Comparison of ENCODE assay signal across 8 mouse cellular contexts in genomic region chr14:31781309-31782049, GRCm38 (mm10). TPM values are rescaled to one million over a fixed set of nuclear protein-coding genes. Genes with fewer than 3 reads are reported as not detected.
A peak's percentile ranks its signal among the peaks of the same experiment; 100 is the strongest.
DNase-seq lines count a peak whose midpoint lies in the region; ATAC-seq and TF ChIP-seq lines count a peak whose summit lies in the region.

No protein-coding gene starts in this region.

- H3K4me1 ChIP-seq in testis, adult 2 months (ENCODE audit: control insufficient read depth, insufficient read depth, low read length): no peaks in the 10 kb centered on the region
- peaks cover 31% of the 10 kb centered on the region for H3K4me1 ChIP-seq in midbrain, embryonic 10.5 days

- intact Hi-C loops in left cerebral cortex, postnatal 36 days (cut with DNase I): loop anchor here (2.0 kb wide), 1 partner anchor 119 kb away; no protein-coding TSS in a partner anchor

- ATAC-seq in inflammation-experienced regulatory T-cells, adult 6 months: peak; percentile 79

- no peaks in the 10 kb centered on the region for H3K36me3 ChIP-seq in testis, adult 2 months (ENCODE audit: control insufficient read depth, insufficient read depth, low read length)
- 0 out of 2 replicates have a peak, but pooled peaks cover 2% of the 10 kb centered on the region for H3K36me3 ChIP-seq in midbrain, embryonic 10.5 days

- H3K9me3 ChIP-seq in midbrain, embryonic 10.5 days (replicated peaks): no peaks in the 10 kb centered on the region

- no peak for DNase-seq in testis, postnatal 14 days (ENCODE audit: low spot score)
- DNase-seq in embryo, embryonic 10 days (ENCODE audit: low spot score): peak; percentile 39
- DNase-seq in gastrocnemius, adult 8-10 months (ENCODE audit: low spot score in 2 of 2): peak; percentile 20 to 22
- DNase-seq in left cerebral cortex, postnatal 36 days (ENCODE audit: low spot score in 2 of 2): peak; percentile 56 to 59
- DNase-seq in midbrain, embryonic 10.5 days (ENCODE audit: low spot score): peak; percentile 38
- DNase-seq in spleen, postnatal 10 days (ENCODE audit: low spot score in 2 of 2): peak; percentile 47 to 50

- no peak for TF ChIP-seq POLR2A in testis, adult 2 months (IDR thresholded peaks at IDR 0.05; ENCODE audit: control insufficient read depth, low read depth, low read length)

- no peak for TF ChIP-seq CTCF in testis, adult 2 months (IDR thresholded peaks at IDR 0.05; ENCODE audit: control insufficient read depth, insufficient read depth, insufficient replicate concordance, low read depth, low read length)

- H3K27me3 ChIP-seq in testis, adult 2 months (ENCODE audit: control insufficient read depth, insufficient read depth, low read length): no peaks in the 10 kb centered on the region
- H3K27me3 ChIP-seq in midbrain, embryonic 10.5 days (ENCODE audit: low read depth, poor library complexity, severe bottlenecking): no peaks in the 10 kb centered on the region

- peak overlapping the region; percentile 47; the same call in 1 of the 2 replicates for H3K27ac ChIP-seq in testis, adult 2 months (ENCODE audit: control insufficient read depth, insufficient read depth, low read depth, low read length)
- H3K27ac ChIP-seq in midbrain, embryonic 10.5 days (replicated peaks): peak overlapping the region; percentile 79

- H3K4me3 ChIP-seq in testis, adult 2 months (ENCODE audit: control insufficient read depth, low read depth, low read length): peak overlapping the region; percentile 31
- H3K4me3 ChIP-seq in midbrain, embryonic 10.5 days: peak overlapping the region; percentile 38

- 30% methylated on average over 11 of the region's 11 CpGs for whole genome bisulfite sequencing in midbrain, embryonic 10.5 days

RNA-seq across cellular contexts. Expression of gene Ankrd28, which starts 49.0 kb away (rescaled TPM):
- 20.9 and 25.7 TPM in 2 replicates for polyA plus RNA-seq in testis, adult 2 months (2012; rRNA removed)
- 10 to 100 TPM; 46.0 to 65.1 (median 49.5) TPM for total RNA-seq in gastrocnemius, adult 8-10 months (2022)
- polyA plus RNA-seq in inflammation-experienced regulatory T-cells, adult 6 months (2017; shearing (Covaris generic)): 10 to 100 TPM in 2 of 3 experiments, 1 to 10 TPM in 1; 9.5 to 11.0 (median 10.0) TPM
- total RNA-seq in left cerebral cortex, postnatal 36 days (2021): 10 to 100 TPM; 53.4 to 60.6 TPM
- 8.1 and 8.4 TPM in 2 replicates for polyA plus RNA-seq in midbrain, embryonic 10.5 days (2016; fragmentation: Nextera tagmentation; extraction: Ambion mirVana)
